Mouse (Mus musculus) spleen, postnatal 10 days (tissue): ENCODE measurements around the gene Prpf4b.
"Not testable (repeated sequence)": the region's sequence is repeated elsewhere in the genome, so short reads cannot be mapped to it uniquely, and the experiment has no call there.

ENCODE experiments used
- DNase-seq, 2 experiments: peaks; one replicate each; pipeline ENCODE4 v3.0.0; 2021 to 2022; ENCODE audit warnings: low spot score in 2 of 2

The Prpf4b gene

GRCm38 (mm10) chr13:34934931-34935644 is 60.0 kb downstream of the Prpf4b start:
- no peak for DNase-seq

- no peak for DNase-seq
Observed at GRCm38 (mm10) chr13:34942370-34942769, 67.3 kb downstream of the Prpf4b start.

- DNase-seq: not testable (repeated sequence)
Observed at GRCm38 (mm10) chr13:34951437-34951836, 76.3 kb downstream of the Prpf4b start.
